Mouse (Mus musculus) lung, embryonic 14.5 days (tissue): ENCODE measurements at regions not wholly inside any gene's neighbourhood (a gene's known extent, or its start where the extent isn't known, plus 50 kb on each side); places are given as distances from the start of the nearest gene placed in this dataset.

Experiments
- ATAC-seq: fragments of 200-750 bp; cut with Nextera tagmentation; 2 replicates; pipeline ENCODE4 v1.8.0; 2017; ENCODE audit warnings: mild to moderate bottlenecking, moderate TSS enrichment, moderate library complexity; ENCODE audit not compliant: insufficient read depth
- DNase-seq: peaks from one replicate; pipeline ENCODE4 v3.0.0-alpha.2; 2015
- H3K27ac ChIP-seq: fragments of 300-500 bp; sonication (generic); 2 replicates; pipeline ENCODE4 v1.5.1; 2014; ENCODE audit warnings: low read depth, mild to moderate bottlenecking, moderate library complexity
- H3K27me3 ChIP-seq: fragments of 300-500 bp; sonication (generic); 2 replicates; pipeline ENCODE4 v1.6.1; 2014; ENCODE audit warnings: low read length, control low read depth; ENCODE audit not compliant: insufficient read depth
- H3K36me3 ChIP-seq: fragments of 300-500 bp; sonication (generic); 2 replicates; pipeline ENCODE4 v1.6.1; 2014; ENCODE audit warnings: control low read depth; ENCODE audit not compliant: insufficient read depth
- H3K4me1 ChIP-seq: fragments of 300-500 bp; sonication (generic); 2 replicates; pipeline ENCODE4 v1.6.1; 2014; ENCODE audit warnings: antibody characterized with exemption, control low read depth; ENCODE audit not compliant: insufficient read depth
- H3K4me2 ChIP-seq: fragments of 300-500 bp; sonication (generic); 2 replicates; pipeline ENCODE4 v1.6.1; 2014; ENCODE audit warnings: mild to moderate bottlenecking
- H3K4me3 ChIP-seq: fragments of 300-500 bp; sonication (generic); 2 replicates; pipeline ENCODE4 v1.5.1; 2014; ENCODE audit warnings: low read depth, low read length
- H3K9ac ChIP-seq: fragments of 300-500 bp; sonication (generic); 2 replicates; pipeline ENCODE4 v1.6.1; 2014
- H3K9me3 ChIP-seq: fragments of 300-500 bp; sonication (generic); 2 replicates; pipeline ENCODE4 v1.6.1; 2016; ENCODE audit warnings: low read depth, low read length, control low read depth
- CTCF ChIP-seq: IDR thresholded peaks from 2 replicates; pipeline ENCODE4 v1.5.1; 2016; ENCODE audit warnings: antibody characterized with exemption, low read depth
- WGBS: fragments of 180-500 bp; shearing (Covaris S2); extraction: QIAGEN DNeasy Blood & Tissue Kit; methylation state at CpG from one replicate; pipeline ENCODE4 v1.1.7; 2014; 5-methylcytosine and 5-hydroxymethylcytosine counted together

DNA sequence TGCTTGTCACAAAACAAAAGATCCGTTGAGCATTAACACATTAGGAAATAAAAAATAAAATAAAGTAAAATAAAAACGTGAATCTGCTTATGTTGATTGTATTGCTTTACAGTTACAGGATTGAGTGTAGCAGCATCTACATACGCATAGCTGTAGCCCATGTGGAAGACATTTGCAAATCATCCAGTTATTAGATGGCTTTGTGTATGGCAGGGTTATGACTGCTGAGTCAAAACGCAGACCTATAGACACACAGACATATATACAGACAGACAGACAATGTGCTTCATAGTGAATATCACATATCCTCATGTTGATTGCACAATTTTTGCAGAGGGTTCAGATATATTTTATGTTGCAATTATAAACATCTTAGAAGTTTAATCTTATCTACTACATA lies 64.5 kb downstream of the Gm11146 start:
- H3K36me3 ChIP-seq: no peaks in the 10 kb centered on the region
- no peaks in the 10 kb centered on the region for H3K9me3 ChIP-seq
- no peak overlapping the region for H3K9ac ChIP-seq
- TF ChIP-seq CTCF: no peak
- ATAC-seq (peak; percentile 60; the same call in 1 of the 2 replicates), DNase-seq (peak; percentile 35)
- no peak overlapping the region for H3K4me3 ChIP-seq
- H3K27me3 ChIP-seq: no peaks in the 10 kb centered on the region
- H3K27ac ChIP-seq: no peak overlapping the region
- peak overlapping the region; percentile 40; the same call in 1 of the 2 replicates for H3K4me2 ChIP-seq
- H3K4me1 ChIP-seq: no peaks in the 10 kb centered on the region
- WGBS: 63% methylated on average over 4 of the region's 4 CpGs

DNA sequence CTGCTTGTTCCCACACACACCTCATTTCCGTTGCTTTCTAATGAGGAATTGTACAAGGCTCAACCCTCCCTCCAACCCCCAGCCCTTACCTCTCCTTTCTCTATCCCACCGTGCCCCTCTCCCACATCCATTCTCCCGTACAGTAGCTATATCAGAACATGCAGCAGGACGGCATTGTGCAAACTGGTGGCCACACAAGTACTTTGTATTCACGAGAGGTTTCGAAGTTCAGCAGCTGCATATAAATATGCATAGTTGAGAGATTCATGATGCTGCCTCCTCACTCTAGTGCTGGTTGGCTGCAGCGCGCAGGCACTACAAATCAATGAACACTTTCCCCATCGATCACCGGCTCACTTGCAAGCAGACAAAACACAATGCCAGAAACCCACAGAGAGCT lies 65.1 kb downstream of the Gm11146 start:
- TF ChIP-seq CTCF: no peak
- H3K4me2 ChIP-seq: peak overlapping the region; percentile 40; the same call in 1 of the 2 replicates
- H3K4me3 ChIP-seq: no peak overlapping the region
- DNase-seq (peak; percentile 46), ATAC-seq (peak; percentile 56)
- no peak overlapping the region for H3K27ac ChIP-seq
- H3K9ac ChIP-seq: no peak overlapping the region
- H3K36me3 ChIP-seq: no peaks in the 10 kb centered on the region
- WGBS: 60% methylated on average over 10 of the region's 10 CpGs
- H3K27me3 ChIP-seq: no peaks in the 10 kb centered on the region
- no peaks in the 10 kb centered on the region for H3K9me3 ChIP-seq
- no peaks in the 10 kb centered on the region for H3K4me1 ChIP-seq

DNA sequence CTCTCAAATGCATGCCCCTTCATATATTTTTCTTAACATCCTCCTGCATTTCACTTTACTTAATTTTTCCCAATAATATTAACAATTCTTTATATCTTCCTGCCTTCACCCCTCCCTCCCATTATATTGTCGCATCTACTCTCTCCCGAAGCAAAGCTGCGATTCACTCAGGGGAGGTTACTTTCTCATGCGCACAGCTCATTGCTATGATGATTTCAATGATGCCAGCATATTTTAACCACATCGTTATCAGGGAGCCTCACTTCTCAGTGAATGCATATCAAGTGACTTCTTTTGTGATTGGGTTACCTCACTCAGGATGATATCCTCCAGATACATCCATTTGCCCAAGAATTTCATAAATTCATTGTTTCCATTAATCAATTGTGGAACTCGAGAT lies 65.6 kb downstream of the Gm11146 start:
- no peak for TF ChIP-seq CTCF
- no peaks in the 10 kb centered on the region for H3K9me3 ChIP-seq
- H3K27me3 ChIP-seq: no peaks in the 10 kb centered on the region
- ATAC-seq (no peak), DNase-seq (no peak)
- 70% methylated on average over 6 of the region's 6 CpGs for WGBS
- peak overlapping the region; percentile 40; the same call in 1 of the 2 replicates for H3K4me2 ChIP-seq
- no peak overlapping the region for H3K4me3 ChIP-seq
- H3K9ac ChIP-seq: no peak overlapping the region
- H3K4me1 ChIP-seq: no peaks in the 10 kb centered on the region
- no peaks in the 10 kb centered on the region for H3K36me3 ChIP-seq
- H3K27ac ChIP-seq: no peak overlapping the region

DNA sequence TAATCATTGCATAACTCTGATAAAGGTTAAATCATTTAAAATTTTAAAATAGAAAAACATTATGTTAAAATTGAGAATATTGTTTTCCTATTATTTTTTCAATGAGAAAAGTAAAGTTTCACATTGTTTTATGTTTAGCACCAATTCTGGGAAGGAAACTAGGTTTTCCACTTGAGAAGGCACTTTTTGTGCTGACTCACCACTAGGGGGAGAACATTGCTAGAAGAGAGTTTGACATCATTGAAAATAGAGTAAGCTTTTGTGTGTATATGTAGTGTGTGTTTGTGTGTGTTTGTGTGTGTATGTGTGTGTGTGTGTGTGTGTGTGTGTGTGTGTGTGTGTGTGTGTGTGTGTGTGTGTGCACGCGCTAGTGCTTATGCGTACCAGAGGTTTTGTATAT lies 66.9 kb downstream of the Gm11146 start:
- peak; percentile 79 for DNase-seq
- Histone ChIP-seq H3K36me3 (no peaks in the 10 kb centered on the region), H3K27ac (no peak overlapping the region), H3K9ac (no peak overlapping the region), H3K4me3 (no peak overlapping the region), H3K4me2 (no peak overlapping the region), H3K9me3 (no peaks in the 10 kb centered on the region), H3K4me1 (no peaks in the 10 kb centered on the region), H3K27me3 (no peaks in the 10 kb centered on the region)
- WGBS: 85% methylated on average over 3 of the region's 3 CpGs
- TF ChIP-seq CTCF: peak; percentile 69
- no peak for ATAC-seq

DNA sequence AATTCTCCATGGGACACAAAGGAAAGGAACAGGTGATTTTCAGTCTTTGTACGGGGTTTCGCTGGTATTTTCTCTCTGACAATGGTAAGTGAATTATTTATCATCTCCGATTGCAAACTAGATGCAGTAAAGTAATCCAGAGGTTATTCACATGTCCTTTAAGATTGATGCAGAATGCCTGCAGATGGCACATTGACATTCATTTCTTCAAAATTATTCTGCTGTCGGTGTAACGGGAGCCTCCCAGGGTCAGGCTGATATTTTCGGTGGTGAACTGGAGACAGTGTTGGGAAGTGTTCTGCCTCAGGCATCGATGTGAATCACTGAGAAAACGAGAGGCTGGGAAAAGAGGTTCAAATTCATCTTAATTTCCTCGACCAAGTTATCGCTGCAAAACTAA lies 70.3 kb downstream of the Gm11146 start:
- Histone ChIP-seq H3K4me1 (no peaks in the 10 kb centered on the region), H3K4me3 (no peak overlapping the region), H3K4me2 (no peak overlapping the region), H3K27me3 (no peaks in the 10 kb centered on the region), H3K9ac (no peak overlapping the region), H3K9me3 (no peaks in the 10 kb centered on the region), H3K36me3 (no peaks in the 10 kb centered on the region), H3K27ac (no peak overlapping the region)
- DNase-seq: no peak
- 84% methylated on average over 10 of the region's 10 CpGs for WGBS
- TF ChIP-seq CTCF: no peak
- ATAC-seq: no peak

DNA sequence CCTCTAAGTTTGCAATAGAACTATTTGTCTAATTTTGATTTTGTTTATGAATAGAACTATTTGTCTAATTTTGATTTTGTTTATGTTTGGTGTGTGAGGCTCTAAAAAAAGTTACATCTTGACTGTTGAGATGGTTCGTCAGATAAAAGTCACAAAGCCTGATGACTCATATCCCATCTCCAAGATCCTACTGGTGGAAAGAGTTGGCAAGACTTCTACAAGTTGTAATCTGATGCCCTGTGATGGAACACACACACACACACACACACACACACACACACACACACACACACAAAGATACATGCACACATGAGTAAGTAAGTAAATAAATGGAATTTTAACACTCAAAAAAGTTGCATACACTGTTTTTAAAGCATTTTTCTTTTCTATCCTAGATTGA lies 73.9 kb downstream of the Gm11146 start:
- DNase-seq: no peak
- ATAC-seq: no peak
- H3K27me3 ChIP-seq: no peaks in the 10 kb centered on the region
- 62% methylated on average over 1 of the region's 1 CpGs for WGBS
- H3K4me1 ChIP-seq: no peaks in the 10 kb centered on the region
- no peaks in the 10 kb centered on the region for H3K9me3 ChIP-seq
- no peak for TF ChIP-seq CTCF
- no peak overlapping the region for H3K27ac ChIP-seq
- no peak overlapping the region for H3K4me3 ChIP-seq
- no peak overlapping the region for H3K4me2 ChIP-seq
- H3K36me3 ChIP-seq: no peaks in the 10 kb centered on the region
- H3K9ac ChIP-seq: no peak overlapping the region

DNA sequence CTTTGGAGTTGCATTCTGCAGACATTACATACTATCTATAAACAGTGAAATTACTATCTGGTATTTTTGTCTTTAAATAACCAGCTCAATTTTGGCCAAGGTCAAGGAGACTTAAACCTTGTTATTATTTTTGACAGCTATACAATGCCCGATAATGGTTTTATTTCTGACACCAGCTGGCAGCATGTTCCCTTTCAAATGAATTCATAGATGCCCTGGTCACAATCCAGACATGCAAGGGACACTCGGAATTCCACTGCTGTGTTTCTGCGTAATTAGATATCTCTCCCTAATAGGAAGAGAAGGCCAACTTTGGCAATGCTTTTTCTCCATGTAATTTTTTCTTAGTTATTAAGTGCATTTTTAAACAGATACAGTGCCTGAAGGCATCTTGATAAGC lies 87.3 kb downstream of the Gm11146 start:
- DNase-seq (no peak), ATAC-seq (no peak)
- Histone ChIP-seq H3K36me3 (no peaks in the 10 kb centered on the region), H3K9me3 (no peaks in the 10 kb centered on the region), H3K27ac (no peak overlapping the region), H3K4me2 (no peak overlapping the region), H3K9ac (no peak overlapping the region), H3K4me1 (no peaks in the 10 kb centered on the region), H3K27me3 (no peaks in the 10 kb centered on the region), H3K4me3 (no peak overlapping the region)
- no peak for TF ChIP-seq CTCF
- 80% methylated on average over 3 of the region's 3 CpGs for WGBS

DNA sequence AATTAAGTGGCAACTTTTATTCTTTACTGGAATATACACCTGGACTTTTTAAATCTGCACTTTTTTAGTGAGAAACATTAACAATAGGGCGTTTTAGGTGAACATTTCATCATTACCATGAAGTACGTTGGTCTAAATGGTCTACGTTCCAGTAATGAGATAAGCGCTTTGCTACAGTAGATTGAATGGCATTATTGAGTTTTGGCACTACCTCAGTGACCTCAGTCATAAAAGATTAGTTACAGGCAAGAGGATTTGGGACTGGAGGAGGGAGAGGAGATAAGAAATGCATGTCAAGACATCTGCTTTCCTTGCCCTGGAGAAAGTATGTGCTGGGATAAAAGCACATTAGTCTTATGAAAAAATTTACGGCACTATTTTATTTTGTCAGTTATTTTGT lies 98.3 kb downstream of the Gm11146 start:
- H3K27ac ChIP-seq: no peak overlapping the region
- H3K4me2 ChIP-seq: peak overlapping the region; percentile 29; the same call in 1 of the 2 replicates
- 0 out of 2 replicates have a peak, but pooled peaks cover 6% of the 10 kb centered on the region for H3K36me3 ChIP-seq
- 46% methylated on average over 5 of the region's 5 CpGs for WGBS
- H3K4me1 ChIP-seq: peaks cover 11% of the 10 kb centered on the region; the same call in 1 of the 2 replicates
- DNase-seq: no peak
- TF ChIP-seq CTCF: no peak
- no peaks in the 10 kb centered on the region for H3K9me3 ChIP-seq
- H3K9ac ChIP-seq: no peak overlapping the region
- no peak overlapping the region for H3K4me3 ChIP-seq
- ATAC-seq: no peak
- H3K27me3 ChIP-seq: no peaks in the 10 kb centered on the region
